Mouse (Mus musculus) embryonic facial prominence, embryonic 15.5 days (tissue): Measurements from ENCODE around the gene Tek. TPM values are rescaled to one million over a fixed set of nuclear protein-coding genes. Genes with fewer than 3 reads are reported as not detected.

Experiments
- polyA plus RNA-seq: library from polyadenylated mRNA; unstranded; fragments of >200 nt; fragmentation: Nextera tagmentation; extraction: Ambion mirVana; gene quantifications from 2 replicates; pipeline ENCODE4 v1.2.1, GENCODE M21; 2015

Tek gene
- polyA plus RNA-seq, 1 experiment from 2014 or later: 13.1 TPM

Other genes with a start within 250 kb of the Tek start
- 0.58 TPM in 1 of 2 replicates, not detected in the other for gene Gm10306, start 182.7 kb upstream of the Tek start, polyA plus RNA-seq
- 17.0 and 18.3 TPM in 2 replicates for gene Caap1, start 182.5 kb upstream of the Tek start, polyA plus RNA-seq
- 55.0 and 59.5 TPM in 2 replicates for gene Plaa, start 136.0 kb upstream of the Tek start, polyA plus RNA-seq
- gene Ift74, start 124.8 kb upstream of the Tek start, polyA plus RNA-seq: 32.9 and 37.8 TPM in 2 replicates
- 0.79 and 0.81 TPM in 2 replicates for gene Lrrc19, start 89.1 kb upstream of the Tek start, polyA plus RNA-seq
- not detected in 2 replicates for gene Eqtn, start 189.6 kb downstream of the Tek start, polyA plus RNA-seq
- 25.5 and 28.6 TPM in 2 replicates for gene Mysm1, start 239.8 kb downstream of the Tek start, polyA plus RNA-seq